Mouse (Mus musculus) heart, adult 2 months (tissue): ENCODE data around the gene Dgkh. TPM values are rescaled to one million over a fixed set of nuclear protein-coding genes. Genes with fewer than 3 reads are reported as not detected.
"Not testable (repeated sequence)": the region's sequence is repeated elsewhere in the genome, so short reads cannot be mapped to it uniquely, and the experiment has no call there.

Experiments used
- DNase-seq, 2 experiments: peaks; one replicate each; pipeline ENCODE4 v3.0.0; 2021
- H3K27ac ChIP-seq: fragments of 200-600 bp; 2 replicates; pipeline ENCODE4 v1.8.1; 2022
- H3K27me3 ChIP-seq: fragments of 200-500 bp; 2 replicates; pipeline ENCODE4 v1.6.1; 2012; ENCODE audit warnings: mild to moderate bottlenecking, low read length, inconsistent platforms, mixed read lengths; ENCODE audit not compliant: control insufficient read depth, insufficient read depth
- H3K36me3 ChIP-seq: fragments of 200-500 bp; 2 replicates; pipeline ENCODE4 v1.6.1; 2012; ENCODE audit warnings: low read length, inconsistent platforms; ENCODE audit not compliant: control insufficient read depth, insufficient read depth
- H3K4me1 ChIP-seq: fragments of 200-500 bp; 2 replicates; pipeline ENCODE4 v1.6.1; 2011; ENCODE audit warnings: low read length; ENCODE audit not compliant: control insufficient read depth, insufficient read depth
- H3K4me3 ChIP-seq: fragments of 200-600 bp; 2 replicates; pipeline ENCODE4 v1.8.1; 2022
- H3K79me2 ChIP-seq: fragments of 200-500 bp; replicated peaks from 2 replicates; pipeline ENCODE4 v1.6.1; 2012; ENCODE audit warnings: mild to moderate bottlenecking, inconsistent platforms, low read length, moderate library complexity, mixed read lengths; ENCODE audit not compliant: control insufficient read depth, insufficient read depth
- H3K9ac ChIP-seq: fragments of 200-500 bp; 2 replicates; pipeline ENCODE4 v1.6.1; 2012; ENCODE audit warnings: low read depth, mild to moderate bottlenecking, control low read depth, inconsistent platforms, low read length, mixed read lengths
- CTCF ChIP-seq: fragments of 200-600 bp; IDR thresholded peaks from 2 replicates; pipeline ENCODE4 v1.8.1; 2022; ENCODE audit warnings: antibody characterized with exemption, mild to moderate bottlenecking, moderate library complexity
- EP300 ChIP-seq: fragments of 200-500 bp; IDR thresholded peaks from 2 replicates; pipeline ENCODE4 v1.6.1; 2011; ENCODE audit warnings: low read depth, low read length, control low read depth; ENCODE audit not compliant: insufficient read depth
- POLR2A ChIP-seq: fragments of 200-500 bp; IDR thresholded peaks from 2 replicates; pipeline ENCODE4 v1.6.1; 2011; ENCODE audit warnings: mild to moderate bottlenecking, low read depth, low read length, control low read depth; ENCODE audit not compliant: insufficient read depth
- WGBS: fragments of 180-500 bp; shearing (Covaris S2); methylation state at CpG from one replicate; pipeline ENCODE4 v1.1.7; 2018; 5-methylcytosine and 5-hydroxymethylcytosine counted together
- intact Hi-C: fragments of 180-260 bp; cut with DNase I; formaldehyde crosslinking; loops from one replicate; pipeline ENCODE4 v1.15.1; 2025
- polyA plus RNA-seq: library from polyadenylated mRNA; depleted of rRNA; stranded (reverse); fragments of >200 nt; gene quantifications from 2 replicates; pipeline ENCODE4 v1.2.3, GENCODE M21; 2012
- total RNA-seq, 2 experiments: library from RNA; stranded (reverse); gene quantifications; 2 replicates each; pipeline ENCODE4 v1.2.3; 2021

Dgkh gene
- total and polyA plus RNA-seq, 3 experiments: 1.1 to 6.3 (median 6.2) TPM

GRCm38 (mm10) chr14:78725307-78725956 is 7.1 kb downstream of the Dgkh start:
- DNase-seq: peak in 1 of 2 experiments; percentile 29
- Histone ChIP-seq H3K9ac (peak overlapping the region; percentile 79), H3K27ac (peak overlapping the region; percentile 75), H3K79me2 (no peaks in the 10 kb centered on the region), H3K4me3 (peak overlapping the region; percentile 50), H3K27me3 (no peaks in the 10 kb centered on the region), H3K36me3 (no peaks in the 10 kb centered on the region), H3K4me1 (peaks cover 4% of the 10 kb centered on the region)
- intact Hi-C loops: loop anchor here (2.0 kb wide), 2 partner anchors 47 to 123 kb away; partner anchors contain the start of gene Vwa8
- WGBS: 13% methylated on average over 26 of the region's 26 CpGs
- no peak for TF ChIP-seq CTCF
- TF ChIP-seq EP300: no peak
- TF ChIP-seq POLR2A: 0 out of 2 replicates have a peak, but pooled peaks have one; percentile 29

GRCm38 (mm10) chr14:78724414-78725306 is 7.9 kb downstream of the Dgkh start:
- peak; percentile 39; the same call in 1 of the 2 replicates for TF ChIP-seq POLR2A
- no peak for TF ChIP-seq EP300
- TF ChIP-seq CTCF: peak; percentile 62
- intact Hi-C loops: loop anchor here (2.0 kb wide), 2 partner anchors 46 to 124 kb away; partner anchors contain the start of gene Vwa8
- DNase-seq: peak; percentile 75 to 78

GRCm38 (mm10) chr14:78723655-78724054 is 8.9 kb downstream of the Dgkh start:
- H3K4me3 ChIP-seq, H3K27me3 ChIP-seq, H3K27ac ChIP-seq, H3K9ac ChIP-seq, H3K4me1 ChIP-seq, DNase-seq, H3K36me3 ChIP-seq, H3K79me2 ChIP-seq: not testable (repeated sequence)
- 91% methylated on average over 4 of the region's 4 CpGs for WGBS
- intact Hi-C loops: loop anchor here (2.0 kb wide), 2 partner anchors 45 to 125 kb away; partner anchors contain the start of gene Vwa8

More at GRCm38 (mm10) chr14:78724414-78725306, 7.9 kb downstream of the Dgkh start:
- Histone ChIP-seq H3K27me3 (no peaks in the 10 kb centered on the region), H3K9ac (peak overlapping the region; percentile 79), H3K79me2 (no peaks in the 10 kb centered on the region; the same call in 1 of the 2 replicates), H3K27ac (peak overlapping the region; percentile 75), H3K36me3 (no peaks in the 10 kb centered on the region), H3K4me1 (peaks cover 3% of the 10 kb centered on the region), H3K4me3 (peak overlapping the region; percentile 50)
- 3% methylated on average over 52 of the region's 52 CpGs for WGBS

GRCm38 (mm10) chr14:78722031-78722430 is 10.5 kb downstream of the Dgkh start:
- no peak for DNase-seq
- no peaks in the 10 kb centered on the region for H3K36me3 ChIP-seq
- H3K27ac ChIP-seq: no peak overlapping the region
- TF ChIP-seq CTCF (no peak), EP300 (no peak), POLR2A (no peak)
- no peaks in the 10 kb centered on the region; the same call in 1 of the 2 replicates for H3K79me2 ChIP-seq
- H3K4me1 ChIP-seq: peaks cover 3% of the 10 kb centered on the region
- 55% methylated on average over 5 of the region's 5 CpGs for WGBS
- intact Hi-C loops: no loop called here
- no peak overlapping the region for H3K9ac ChIP-seq
- no peaks in the 10 kb centered on the region for H3K27me3 ChIP-seq
- H3K4me3 ChIP-seq: no peak overlapping the region

GRCm38 (mm10) chr14:78716035-78716434 is 16.5 kb downstream of the Dgkh start:
- H3K4me1 ChIP-seq: no peaks in the 10 kb centered on the region
- no peak for DNase-seq
- intact Hi-C loops: no loop called here
- H3K27me3 ChIP-seq: no peaks in the 10 kb centered on the region
- no peak overlapping the region for H3K4me3 ChIP-seq
- H3K79me2 ChIP-seq: no peaks in the 10 kb centered on the region; the same call in 1 of the 2 replicates
- no peak overlapping the region for H3K9ac ChIP-seq
- H3K36me3 ChIP-seq: no peaks in the 10 kb centered on the region
- WGBS: 89% methylated on average over 7 of the region's 7 CpGs
- H3K27ac ChIP-seq: no peak overlapping the region
- TF ChIP-seq CTCF (no peak), EP300 (no peak), POLR2A (no peak)
